Mouse (Mus musculus) liver, postnatal 0 days (tissue): ENCODE measurements around the gene Rapsn.

Experiments used
- CTCF ChIP-seq: sonication (generic); IDR thresholded peaks from 2 replicates; pipeline ENCODE4 v1.5.1; 2016; ENCODE audit warnings: antibody characterized with exemption, low read depth
- EP300 ChIP-seq: IDR thresholded peaks from 2 replicates; pipeline ENCODE4 v1.6.1; 2016; ENCODE audit warnings: antibody characterized with exemption, low read depth, mild to moderate bottlenecking

DNA sequence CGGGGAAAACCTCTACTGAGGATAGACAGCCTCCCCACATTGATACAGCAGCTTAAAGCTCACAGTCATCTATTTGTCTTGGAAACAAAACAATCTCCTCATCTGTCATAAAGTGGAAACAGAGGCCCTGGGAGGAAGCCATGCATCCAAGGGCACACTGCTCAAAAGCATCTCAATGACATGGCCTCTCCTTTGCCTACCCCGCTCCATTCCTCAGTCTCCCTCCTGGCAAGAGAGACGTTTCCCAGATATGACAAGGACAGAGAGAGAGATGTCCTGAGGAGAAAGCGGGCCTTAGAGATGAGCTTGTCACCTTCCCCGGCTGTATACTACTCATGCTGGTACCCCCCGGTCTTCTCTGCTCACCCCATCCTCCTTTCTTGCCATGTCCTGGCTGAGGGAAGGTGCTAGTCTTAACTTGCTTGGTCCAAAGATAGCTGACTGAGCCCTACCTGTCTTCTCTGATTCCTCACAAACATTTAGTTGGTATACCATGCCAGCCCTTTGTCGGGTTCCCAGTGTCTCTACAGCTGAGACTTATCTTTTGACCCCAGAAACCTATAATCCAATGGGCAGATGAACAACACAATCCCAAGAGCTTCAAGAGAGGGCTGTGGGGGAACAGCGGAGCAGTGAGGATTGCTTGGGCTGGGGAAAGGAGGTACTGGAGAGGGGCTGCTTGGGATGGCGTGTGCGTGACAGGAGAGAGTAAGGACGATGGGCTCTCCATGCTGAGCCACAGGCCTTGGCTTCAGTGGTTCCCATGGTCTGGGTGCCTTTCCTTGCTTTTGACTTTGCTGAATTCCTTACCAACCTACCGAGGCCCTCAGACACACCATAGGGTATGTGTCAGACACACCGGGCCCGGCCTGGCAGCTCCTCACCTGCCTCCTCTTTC lies 50.3 kb downstream of the Rapsn start:
- TF ChIP-seq CTCF, result no peak
- no peak for TF ChIP-seq EP300
